Mouse (Mus musculus): ENCODE results near the gene Ppp1r12a.

Ppp1r12a gene

DNA sequence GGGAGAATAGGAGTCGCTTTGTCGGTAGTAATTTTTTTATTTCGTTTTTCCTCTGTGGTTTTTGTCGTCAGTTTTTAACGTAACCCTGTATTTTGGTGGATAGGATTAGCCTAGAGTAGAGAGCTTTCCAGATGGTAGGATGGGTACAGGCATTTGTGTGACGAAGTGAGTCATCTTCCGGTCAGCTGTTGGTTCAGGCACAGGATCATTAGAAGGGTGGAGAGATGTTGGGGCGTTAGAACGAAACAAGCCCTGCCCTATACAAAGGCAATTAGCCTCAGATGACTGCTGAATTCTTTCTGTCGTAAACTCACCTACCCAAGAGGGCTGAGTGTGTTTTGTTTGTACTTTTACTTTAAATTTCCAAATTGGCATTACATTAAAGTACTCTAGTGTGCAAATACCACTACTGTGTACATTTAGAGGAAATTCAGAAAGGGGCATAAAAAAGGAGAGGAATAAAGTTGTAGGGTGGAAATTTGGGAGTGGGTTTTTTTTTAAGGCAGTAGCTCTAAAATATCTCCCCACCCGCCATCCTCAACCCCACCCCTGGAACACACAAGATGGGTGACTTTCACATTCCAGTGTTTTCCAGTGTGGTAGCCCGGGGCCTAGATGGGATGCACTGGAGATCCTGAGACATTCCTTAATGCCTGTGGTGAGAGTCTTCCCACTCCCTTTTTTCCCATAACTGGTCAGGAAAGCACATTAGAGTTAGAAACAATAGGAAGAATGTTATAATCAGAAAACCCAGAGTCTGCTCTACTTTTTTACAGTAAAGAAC is 129.9 kb downstream of the Ppp1r12a start:
- DNase-seq (ENCODE audit: low read depth, low spot score) = no peak

DNA sequence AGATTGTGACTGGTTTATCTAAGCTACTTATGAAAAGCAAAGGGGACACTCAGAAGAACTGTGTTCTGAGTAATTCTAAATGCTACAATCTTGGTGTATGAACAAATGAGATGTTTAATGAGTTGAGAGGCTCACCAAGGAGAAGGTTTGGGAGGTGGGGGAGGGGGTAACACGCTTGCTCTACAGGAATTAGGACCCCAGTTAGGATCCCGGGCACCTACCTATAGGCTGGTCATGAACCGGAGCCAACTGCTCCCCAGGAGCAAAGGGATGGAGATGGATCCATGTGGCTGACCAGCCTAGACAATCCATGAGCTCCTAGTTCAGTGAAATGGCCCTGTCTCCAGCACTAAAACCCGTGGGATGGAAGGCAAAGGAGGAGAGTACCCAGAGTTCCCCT is 130.7 kb downstream of the Ppp1r12a start:
- no peak for DNase-seq (ENCODE audit: low read depth, low spot score)

DNA sequence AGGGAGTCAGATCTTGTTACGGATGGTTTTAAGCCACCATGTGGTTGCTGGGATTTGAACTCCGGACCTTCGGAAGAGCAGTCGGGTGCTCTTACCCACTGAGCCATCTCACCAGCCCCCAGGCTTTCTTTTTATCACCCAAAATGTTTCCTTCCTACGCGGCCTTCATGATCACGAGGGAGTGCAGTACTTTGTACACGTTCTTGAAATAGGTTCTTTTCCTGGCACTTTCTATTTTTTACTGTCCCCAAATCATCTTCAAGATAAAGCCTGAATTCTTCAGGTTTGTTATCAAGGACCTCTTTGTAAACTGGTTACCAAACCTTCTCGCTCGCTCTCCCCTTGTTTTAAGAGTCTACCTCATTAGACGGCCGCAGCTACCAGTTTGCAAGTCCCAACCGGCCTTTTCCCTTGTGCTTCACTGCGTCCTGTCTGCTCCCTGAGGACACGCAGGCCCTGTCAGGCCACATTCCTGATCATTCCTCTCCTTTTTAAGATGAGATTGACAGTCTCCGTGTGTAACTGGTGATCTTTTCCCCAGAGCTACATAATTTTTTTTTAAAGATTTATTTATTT is 131.7 kb downstream of the Ppp1r12a start:
- DNase-seq (ENCODE audit: low read depth, low spot score) = no peak

DNA sequence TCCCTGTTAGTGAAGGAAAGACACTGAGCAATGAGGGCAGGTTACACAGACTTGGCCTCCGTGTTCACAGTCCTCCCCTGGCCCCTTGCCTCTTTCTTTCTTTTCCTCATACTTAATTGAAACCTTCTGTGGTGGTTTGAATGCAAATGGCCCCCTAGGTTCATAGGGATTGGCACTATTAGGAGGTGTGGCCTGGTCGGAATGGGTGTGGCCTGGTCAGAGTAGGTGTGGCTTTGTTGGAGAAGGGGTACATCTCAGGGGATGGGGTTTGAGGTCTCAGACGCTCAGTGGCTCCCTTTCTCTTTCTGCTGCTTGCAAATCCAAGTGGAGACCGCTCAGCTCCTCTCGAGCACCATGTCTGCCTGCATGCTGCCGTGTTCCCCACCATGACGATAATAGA is 132.8 kb downstream of the Ppp1r12a start:
- DNase-seq (ENCODE audit: low read depth, low spot score) = no peak

DNA sequence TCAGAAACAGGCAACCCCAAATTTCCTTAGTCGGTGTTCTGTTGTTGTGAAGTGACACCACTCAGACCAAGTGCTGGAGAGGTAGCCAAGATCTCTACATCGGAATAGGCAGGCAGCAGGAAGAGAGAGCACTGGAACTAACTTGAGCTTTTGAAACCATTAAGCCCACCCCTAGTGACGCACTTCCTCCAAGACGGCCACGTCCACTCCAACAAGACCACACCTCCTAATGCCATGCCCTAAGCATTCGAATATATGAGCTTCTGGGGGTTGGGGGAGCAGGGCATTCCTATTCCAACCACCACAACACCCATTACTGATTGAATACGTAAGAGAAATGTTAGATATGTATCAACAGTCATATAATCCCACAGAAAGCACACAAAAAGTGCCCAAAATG is 134.5 kb downstream of the Ppp1r12a start:
- no peak for DNase-seq (ENCODE audit: low read depth, low spot score)

DNA sequence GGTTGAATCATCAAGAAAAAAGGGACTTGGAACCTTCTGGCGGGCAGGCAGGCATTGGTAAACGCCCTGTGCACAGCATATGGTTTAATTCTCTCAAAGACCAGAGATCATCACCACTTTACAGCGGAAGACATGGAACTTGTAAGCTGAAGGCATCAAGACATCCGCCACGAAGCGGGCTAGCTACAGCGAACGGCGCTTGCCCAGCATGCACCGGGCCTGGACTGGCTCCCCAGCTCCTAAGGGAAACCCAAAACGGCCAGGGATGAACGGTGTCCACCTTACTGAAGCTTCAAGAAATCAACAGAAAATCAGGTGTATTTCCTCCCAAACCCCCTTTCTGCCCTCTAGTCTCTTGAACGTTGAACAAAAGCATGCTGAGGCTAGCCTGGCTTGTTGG is 136.3 kb downstream of the Ppp1r12a start:
- no peak for DNase-seq (ENCODE audit: low read depth, low spot score)

DNA sequence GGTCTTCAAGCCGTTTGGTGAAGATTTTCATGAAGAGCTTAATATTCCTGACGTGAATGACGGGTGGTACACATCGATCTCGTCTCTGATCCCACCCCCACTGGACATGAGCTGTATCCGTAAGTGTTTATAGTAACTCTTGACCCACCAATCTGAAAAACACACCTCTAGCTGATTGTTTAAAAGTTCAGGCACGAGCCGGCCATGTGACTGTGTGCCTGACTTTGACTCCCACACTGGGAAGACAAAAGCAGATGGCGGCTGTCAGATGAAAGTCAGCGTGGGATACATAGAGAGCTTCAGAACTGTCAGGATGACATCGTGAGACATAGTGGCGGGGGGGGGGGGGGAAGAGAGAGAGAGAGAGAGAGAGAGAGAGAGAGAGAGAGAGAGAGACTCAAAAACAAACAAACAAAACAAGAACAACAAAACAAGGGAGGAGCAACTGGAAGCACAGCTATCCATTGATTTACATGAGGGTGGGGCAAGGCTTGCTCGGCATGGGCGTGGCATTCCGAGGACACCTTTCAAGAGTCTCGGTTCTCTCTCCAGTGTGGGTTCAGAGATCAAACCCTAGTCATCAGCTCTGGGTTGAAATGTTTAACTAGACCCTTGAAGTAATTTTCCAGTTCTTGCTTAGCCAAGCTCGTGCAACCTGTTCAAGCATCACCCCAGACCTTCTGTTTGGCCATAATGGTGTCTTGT is 137.0 kb downstream of the Ppp1r12a start:
- DNase-seq (ENCODE audit: low read depth, low spot score) = no peak

DNA sequence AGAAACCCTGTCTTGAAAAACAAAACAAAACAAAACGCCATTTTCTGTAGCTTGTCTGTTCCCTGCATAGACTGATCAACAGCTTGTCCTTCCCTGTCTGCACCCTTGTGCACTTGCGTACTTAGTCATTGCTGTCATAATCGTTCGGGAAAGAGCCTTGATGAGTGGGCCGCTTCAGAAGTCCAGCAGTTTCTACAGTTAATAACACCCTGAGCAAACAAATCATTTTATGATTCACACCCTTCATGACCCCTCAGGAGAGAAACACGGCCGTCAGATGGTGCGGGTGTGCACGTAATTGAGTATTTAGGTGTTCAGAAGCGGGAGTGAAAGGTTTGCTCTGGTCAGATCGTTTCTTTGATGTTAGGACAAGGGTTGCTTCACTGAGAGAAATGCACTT is 137.8 kb downstream of the Ppp1r12a start:
- no peak for DNase-seq (ENCODE audit: low read depth, low spot score)

DNA sequence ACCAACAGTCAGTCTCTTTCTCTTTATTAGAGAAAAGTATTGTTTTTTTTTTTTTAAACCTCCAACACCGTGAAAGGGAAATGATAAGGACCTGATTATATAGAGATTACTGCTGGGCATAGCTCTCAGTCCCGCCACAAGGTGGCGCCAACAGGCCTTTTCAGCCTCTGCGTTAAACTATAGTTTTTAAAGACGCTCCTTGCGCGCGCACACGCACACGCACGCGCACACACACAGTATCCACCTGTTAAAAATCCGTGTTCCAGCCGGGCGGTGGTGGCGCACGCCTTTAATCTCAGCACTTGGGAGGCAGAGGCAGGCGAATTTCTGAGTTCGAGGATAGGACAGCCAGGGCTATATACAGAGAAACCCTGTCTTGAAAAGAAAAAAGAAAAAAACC is 138.8 kb downstream of the Ppp1r12a start:
- DNase-seq (ENCODE audit: low read depth, low spot score) = no peak

DNA sequence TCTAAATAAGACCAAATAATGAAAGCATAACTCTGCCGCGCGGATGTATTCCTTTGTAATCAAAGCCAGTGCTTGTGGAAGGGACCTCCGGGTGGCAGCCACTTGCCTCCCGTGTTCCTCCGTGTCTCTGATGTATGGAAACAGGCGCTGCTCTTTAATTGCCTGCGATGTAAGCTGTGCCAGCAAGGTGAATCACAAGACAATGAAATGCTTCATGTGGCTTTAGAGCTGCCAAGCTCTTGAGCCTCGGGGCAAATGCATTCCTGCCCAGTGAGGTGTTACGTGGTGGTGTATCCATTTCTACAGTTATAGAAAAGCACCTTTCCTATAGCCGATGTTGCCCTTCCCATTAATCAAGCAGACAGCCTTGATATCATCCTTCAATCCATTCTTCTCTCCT is 145.8 kb downstream of the Ppp1r12a start:
- no peak for DNase-seq (ENCODE audit: low read depth, low spot score)

DNA sequence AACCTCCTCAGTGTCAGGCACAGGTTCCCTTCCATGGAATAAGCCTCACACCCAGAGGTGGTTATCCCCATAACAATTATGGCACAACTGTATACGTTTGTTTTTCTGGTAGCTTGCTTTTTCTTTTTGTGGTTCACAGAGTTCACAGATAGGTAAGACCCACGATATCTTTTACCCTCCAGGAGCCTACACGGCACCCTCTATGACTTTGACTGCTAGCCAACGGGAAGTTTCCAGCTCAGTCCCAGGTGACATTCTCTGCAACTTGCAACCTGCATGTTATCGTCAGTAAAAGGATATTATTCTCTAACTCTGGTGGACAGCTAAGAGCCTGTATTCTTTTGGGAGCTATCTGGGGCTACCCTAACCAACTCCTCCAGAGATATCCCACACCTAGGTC is 148.2 kb downstream of the Ppp1r12a start:
- DNase-seq (ENCODE audit: low read depth, low spot score) = no peak

DNA sequence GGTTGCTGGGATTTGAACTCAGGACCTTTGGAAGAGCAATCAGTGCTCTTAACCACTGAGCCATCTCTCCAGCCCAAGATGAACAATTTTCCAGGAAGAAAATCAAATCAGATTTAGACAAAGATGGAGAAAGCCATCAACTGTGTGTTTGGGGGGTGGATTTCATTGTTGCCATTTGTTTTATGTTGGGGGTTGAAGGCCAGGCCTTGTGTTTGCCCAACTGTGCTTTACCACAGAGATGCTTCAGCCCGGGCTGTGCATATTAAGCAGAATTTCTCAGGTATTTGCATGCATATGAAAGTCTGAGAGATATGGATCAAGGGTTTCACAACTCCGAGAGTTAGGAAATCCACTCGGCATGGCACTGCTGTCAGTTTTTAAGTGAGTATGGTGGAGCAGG is 149.4 kb downstream of the Ppp1r12a start:
- no peak for DNase-seq (ENCODE audit: low read depth, low spot score)

DNA sequence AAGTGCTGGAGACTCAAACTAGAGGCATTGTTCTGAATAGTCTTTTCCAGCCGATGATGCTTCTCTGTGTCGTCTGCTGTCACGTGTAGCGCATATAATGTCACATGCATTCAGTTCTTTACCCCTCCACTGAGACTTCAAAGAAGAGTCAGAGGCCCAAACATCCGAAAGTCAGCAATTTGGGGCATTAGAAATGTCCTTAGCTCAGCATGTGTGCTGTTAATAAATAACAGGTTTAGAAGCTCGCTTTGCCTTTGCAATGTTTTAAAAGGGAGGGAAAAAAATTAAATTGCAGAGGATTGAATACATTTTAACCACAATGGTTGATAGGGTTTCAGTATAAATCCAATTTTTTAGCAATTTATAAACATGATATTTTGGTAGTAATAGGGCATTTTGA is 151.9 kb downstream of the Ppp1r12a start:
- DNase-seq (ENCODE audit: low read depth, low spot score) = no peak

DNA sequence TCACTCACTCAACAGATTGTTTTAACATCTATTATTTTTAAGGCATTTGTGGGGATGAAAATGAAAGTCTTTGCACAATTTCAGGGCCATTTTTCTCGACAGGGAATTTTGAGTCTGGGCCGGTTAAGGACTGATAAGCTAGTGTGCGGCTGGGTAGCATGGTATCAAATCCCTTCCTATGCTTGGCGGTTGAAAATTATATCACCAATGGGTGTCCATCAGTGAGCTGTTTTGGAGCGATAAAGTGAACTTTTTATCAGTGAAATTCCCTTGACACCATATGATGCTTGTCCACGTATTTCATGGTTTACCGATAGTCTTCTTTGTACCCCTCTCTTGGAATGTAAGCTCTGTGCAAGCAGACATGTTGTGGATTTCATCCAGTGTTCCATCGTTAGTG is 152.4 kb downstream of the Ppp1r12a start:
- no peak for DNase-seq (ENCODE audit: low read depth, low spot score)

DNA sequence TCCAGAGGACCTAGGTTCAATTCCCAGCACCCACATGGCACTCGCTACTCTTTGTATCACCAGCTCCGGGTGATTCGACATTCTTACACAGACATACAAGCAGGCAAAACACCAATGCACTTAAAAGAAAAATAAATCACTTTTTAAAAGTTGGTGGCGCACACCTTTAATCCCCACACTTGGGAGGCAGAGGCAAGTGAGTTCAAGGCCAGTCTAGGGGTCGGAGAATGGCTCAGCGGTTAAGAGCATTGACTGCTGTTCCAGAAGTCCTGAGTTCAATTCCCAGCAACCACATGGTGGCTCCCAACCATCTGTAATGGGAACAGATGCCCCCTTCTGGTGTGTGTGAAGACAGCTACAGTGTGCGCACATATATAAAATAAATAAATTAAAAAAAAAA is 153.2 kb downstream of the Ppp1r12a start:
- DNase-seq (ENCODE audit: low read depth, low spot score) = no peak

DNA sequence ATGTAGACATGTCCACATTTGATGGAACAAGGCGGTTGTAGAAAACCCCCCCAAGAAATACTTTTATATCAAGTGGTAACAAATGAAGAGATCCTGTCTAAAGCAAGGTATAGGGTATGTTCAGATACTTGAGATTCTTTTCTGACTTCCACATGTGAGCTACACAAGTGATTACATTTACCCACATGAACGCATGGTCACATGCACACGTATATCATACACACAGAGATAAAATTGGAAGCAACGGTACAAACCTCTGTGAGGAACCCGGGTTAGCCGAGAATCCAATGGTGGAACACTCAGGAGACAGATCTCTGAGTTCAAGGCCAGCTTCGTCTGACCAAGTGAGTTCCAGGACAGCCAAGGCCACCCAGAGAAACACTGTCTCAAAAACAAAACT is 166.4 kb downstream of the Ppp1r12a start:
- no peak for DNase-seq (ENCODE audit: low read depth, low spot score)

DNA sequence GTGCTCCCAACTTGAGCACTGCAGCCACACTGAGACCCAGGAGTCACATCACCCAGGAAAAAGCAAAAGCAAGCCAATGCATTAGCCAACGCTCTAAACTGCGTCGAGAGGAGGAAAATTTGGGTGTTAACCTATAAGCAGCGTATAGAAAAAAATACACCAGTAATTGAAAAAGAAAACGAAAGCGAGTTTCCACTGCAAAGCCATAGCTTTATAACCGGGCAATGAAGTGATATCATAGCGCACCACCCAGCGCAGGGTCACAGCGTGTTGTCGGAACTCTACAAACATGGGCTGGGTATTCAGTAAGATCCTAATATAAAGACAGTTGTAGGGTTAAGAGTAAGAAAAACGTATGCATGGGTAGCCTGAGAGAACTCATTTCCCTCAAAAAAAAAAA is 167.0 kb downstream of the Ppp1r12a start:
- no peak for DNase-seq (ENCODE audit: low read depth, low spot score)

DNA sequence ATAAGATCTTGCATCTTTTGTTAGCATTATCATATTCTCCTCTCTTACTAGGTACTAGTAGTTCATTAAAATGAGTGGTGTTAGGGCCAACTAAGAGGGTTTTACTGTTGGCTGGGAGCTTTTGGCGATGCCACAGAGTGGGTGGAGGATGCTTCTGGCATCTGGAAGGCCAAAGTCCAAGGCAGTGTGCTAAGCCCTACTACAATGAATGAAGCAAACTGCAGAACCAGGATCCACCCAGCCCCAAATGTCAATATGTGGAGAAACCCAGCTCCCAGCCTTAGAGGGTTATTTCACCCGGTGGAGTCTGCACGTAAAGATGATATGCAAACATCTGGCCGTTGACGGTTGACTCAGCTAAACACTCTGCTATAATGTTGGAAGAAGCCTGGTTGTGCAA is 167.8 kb downstream of the Ppp1r12a start:
- no peak for DNase-seq (ENCODE audit: low read depth, low spot score)

DNA sequence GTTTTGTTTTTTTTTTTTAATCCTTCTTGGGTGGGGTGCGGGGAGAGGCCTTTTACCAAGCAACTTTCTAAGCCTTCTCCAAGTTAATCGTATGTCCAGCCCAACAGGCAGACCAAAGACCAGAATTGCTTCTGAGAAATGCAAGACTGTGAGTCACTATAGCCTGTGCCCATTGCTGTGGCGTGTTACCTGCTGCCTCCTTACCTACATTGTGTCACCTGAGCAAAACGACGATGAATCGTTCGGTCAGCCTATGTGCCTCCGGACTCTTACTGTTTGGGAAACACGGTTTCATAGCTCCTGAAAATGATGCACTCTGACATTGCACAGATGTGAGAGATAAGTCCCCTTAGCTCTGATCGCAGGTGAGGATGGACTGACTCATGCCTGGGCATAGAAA is 169.0 kb downstream of the Ppp1r12a start:
- no peak for DNase-seq (ENCODE audit: low read depth, low spot score)

DNA sequence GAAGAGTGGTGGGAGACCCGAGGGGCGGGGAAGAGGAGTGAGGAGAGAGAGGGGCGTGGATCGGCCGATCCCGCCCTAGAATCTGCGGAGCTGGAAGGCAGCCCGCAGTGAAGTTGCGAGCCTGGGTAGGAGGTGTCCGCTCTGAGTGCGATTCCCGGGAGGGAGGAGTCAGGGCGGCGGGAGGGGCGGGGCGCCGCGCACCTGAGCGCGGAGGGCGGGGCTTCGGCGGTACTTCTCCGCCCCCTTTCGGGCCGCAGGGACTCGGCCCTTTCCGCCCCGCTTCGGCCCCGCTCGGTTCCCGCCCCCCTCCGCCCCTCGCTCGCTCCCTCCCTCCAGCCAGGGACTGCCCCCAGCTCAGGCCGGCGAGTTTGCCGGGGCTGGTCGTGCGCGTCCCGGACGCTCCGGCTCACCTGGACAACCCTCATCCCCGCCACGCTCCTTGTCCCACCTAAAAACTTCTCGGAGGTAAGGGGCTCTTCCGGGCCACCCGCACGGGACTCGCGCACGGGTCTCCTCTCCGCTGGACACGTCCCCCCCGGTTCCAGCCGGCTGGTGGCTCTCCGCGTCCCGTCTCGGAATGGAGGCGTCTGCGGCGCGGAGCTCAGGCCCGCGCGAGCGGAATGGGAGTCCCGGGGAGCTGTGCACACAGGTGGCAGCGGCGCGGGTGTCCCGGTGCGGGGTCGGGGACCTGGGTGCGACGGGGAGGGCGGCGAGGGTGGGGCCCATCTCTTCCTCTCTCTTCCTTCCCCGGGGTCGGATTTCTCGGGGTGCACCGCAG is 170.0 kb downstream of the Ppp1r12a start, which contains the start of gene Pawr:
Pawr (plus strand) TSS at position 338 of the 778 bp plus-strand sequence.
- peak; percentile 89 for DNase-seq (ENCODE audit: low read depth, low spot score)

DNA sequence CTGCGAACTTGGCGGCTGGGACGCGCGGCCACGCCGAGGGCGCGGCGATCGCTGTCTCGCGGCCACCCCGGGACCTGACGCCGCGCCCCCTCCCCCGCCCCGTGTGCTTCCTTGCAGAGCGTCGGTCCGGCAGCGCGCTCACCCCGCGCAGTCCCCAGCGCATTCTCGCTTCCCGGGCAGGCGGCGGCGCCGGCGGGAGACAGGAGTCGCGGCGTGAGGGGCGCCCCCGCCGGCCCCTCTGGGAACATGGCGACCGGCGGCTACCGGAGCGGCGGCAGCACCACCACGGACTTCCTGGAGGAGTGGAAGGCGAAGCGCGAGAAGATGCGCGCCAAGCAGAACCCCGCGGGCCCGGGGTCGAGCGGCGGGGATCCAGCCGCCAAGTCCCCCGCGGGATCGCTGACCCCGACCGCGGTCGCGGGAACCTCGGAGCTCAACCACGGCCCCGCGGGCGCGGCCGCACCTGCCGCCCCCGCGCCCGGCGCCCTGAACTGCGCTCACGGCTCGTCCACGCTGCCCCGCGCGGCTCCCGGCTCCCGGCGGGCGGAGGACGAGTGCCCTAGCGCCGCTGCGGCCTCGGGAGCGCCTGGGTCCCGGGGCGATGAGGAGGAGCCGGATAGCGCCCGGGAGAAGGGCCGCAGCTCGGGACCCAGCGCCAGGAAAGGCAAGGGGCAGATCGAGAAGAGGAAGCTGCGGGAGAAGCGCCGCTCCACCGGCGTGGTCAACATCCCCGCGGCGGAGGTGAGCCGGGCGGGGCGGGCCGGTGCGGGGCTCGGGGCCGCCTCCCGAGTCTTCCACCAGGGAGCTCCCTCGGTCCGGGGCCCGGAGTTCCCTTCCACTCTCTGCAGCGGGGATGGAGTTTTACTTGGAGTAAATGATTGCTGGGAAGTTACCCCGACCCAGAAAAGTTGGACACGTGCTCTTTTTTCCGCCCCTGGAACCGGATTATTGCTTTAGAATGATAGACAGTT is 170.9 kb downstream of the Ppp1r12a start:
- DNase-seq (ENCODE audit: low read depth, low spot score) = no peak

Data from WW6 (cell line).